Mouse (Mus musculus): ENCODE data around the gene Inpp4b.

DNA sequence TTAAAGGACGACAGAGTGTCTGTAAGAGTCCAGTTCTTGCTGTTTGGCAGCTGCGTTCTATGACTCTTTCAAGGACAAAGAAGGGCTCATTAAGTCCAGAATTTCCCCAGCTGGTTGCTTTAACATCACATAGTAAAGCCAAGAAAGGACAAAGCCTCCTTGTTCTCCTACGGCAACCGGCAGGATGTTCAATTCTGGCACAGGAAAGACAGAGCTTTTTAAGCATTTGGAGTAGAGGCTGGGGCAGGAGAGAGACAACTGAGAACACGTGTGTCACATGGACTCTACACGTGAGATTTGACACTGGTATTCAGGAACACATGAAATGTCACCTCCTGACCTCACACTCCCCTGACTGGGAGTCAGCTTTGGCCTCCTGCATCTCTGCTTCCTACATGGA is 109.7 kb downstream of the Inpp4b start:
- TF ChIP-seq CTCF (IDR thresholded peaks at IDR 0.05; ENCODE audit: extremely low read depth, insufficient read depth, low read length) (no peak), POLR2A (IDR thresholded peaks at IDR 0.05; ENCODE audit: extremely low read depth, insufficient read depth, low read length) (no peak)

All from cortical plate, adult 2 months (tissue).